Mouse (Mus musculus): Measurements from ENCODE around the gene Actn1.
"Not testable (repeated sequence)": the region's sequence is repeated elsewhere in the genome, so short reads cannot be mapped to it uniquely, and the experiment has no call there.

Gene Actn1

GRCm38 (mm10) chr12:80260056-80260743 lies at the start of gene Actn1:
TSS of gene Actn1 (minus strand) at chr12:80260371.
- DNase-seq = peak; percentile 97

- DNase-seq = no peak
Observed at GRCm38 (mm10) chr12:80307556-80307955, 47.4 kb upstream of the Actn1 start.

GRCm38 (mm10) chr12:80304518-80304917 lies 44.3 kb upstream of the Actn1 start:
- DNase-seq = no peak

- no peak for DNase-seq
Observed at GRCm38 (mm10) chr12:80300833-80301456, 40.8 kb upstream of the Actn1 start.

GRCm38 (mm10) chr12:80298714-80299113 lies 38.5 kb upstream of the Actn1 start:
- DNase-seq = no peak

- no peak for DNase-seq
Observed at GRCm38 (mm10) chr12:80291895-80292435, 31.8 kb upstream of the Actn1 start.

GRCm38 (mm10) chr12:80290964-80291363 lies 30.8 kb upstream of the Actn1 start:
- DNase-seq = no peak

GRCm38 (mm10) chr12:80290483-80290882 lies 30.3 kb upstream of the Actn1 start:
- DNase-seq = no peak

GRCm38 (mm10) chr12:80289722-80290121 lies 29.6 kb upstream of the Actn1 start:
- no peak for DNase-seq

GRCm38 (mm10) chr12:80285890-80286289 lies 25.7 kb upstream of the Actn1 start:
- DNase-seq = no peak

GRCm38 (mm10) chr12:80284251-80284650 lies 24.1 kb upstream of the Actn1 start:
- not testable (repeated sequence) for DNase-seq

- DNase-seq = no peak
Observed at GRCm38 (mm10) chr12:80278866-80279265, 18.7 kb upstream of the Actn1 start.

- no peak for DNase-seq
Observed at GRCm38 (mm10) chr12:80277428-80277827, 17.3 kb upstream of the Actn1 start.

- no peak for DNase-seq
Observed at GRCm38 (mm10) chr12:80275187-80275820, 15.1 kb upstream of the Actn1 start.

GRCm38 (mm10) chr12:80273020-80273686 lies 13.0 kb upstream of the Actn1 start:
- DNase-seq = peak; percentile 82

GRCm38 (mm10) chr12:80271806-80272205 lies 11.6 kb upstream of the Actn1 start:
- no peak for DNase-seq

- no peak for DNase-seq
Observed at GRCm38 (mm10) chr12:80270924-80271323, 10.8 kb upstream of the Actn1 start.

- DNase-seq = no peak
Observed at GRCm38 (mm10) chr12:80269303-80269702, 9.1 kb upstream of the Actn1 start.

GRCm38 (mm10) chr12:80267962-80268361 lies 7.8 kb upstream of the Actn1 start:
- DNase-seq = no peak

- not testable (repeated sequence) for DNase-seq
Observed at GRCm38 (mm10) chr12:80264388-80264787, 4.2 kb upstream of the Actn1 start.

- no peak for DNase-seq
Observed at GRCm38 (mm10) chr12:80260744-80261695, 849 bp upstream of the Actn1 start.

All from kidney, adult 11 months (tissue).